Mouse (Mus musculus): ENCODE results near the gene Foxk2. TPM values are rescaled to one million over a fixed set of nuclear protein-coding genes. Genes with fewer than 3 reads are reported as not detected.

The Foxk2 gene
- polyA plus RNA-seq, 1 experiment from 2014 or later: 12.5 TPM

DNA sequence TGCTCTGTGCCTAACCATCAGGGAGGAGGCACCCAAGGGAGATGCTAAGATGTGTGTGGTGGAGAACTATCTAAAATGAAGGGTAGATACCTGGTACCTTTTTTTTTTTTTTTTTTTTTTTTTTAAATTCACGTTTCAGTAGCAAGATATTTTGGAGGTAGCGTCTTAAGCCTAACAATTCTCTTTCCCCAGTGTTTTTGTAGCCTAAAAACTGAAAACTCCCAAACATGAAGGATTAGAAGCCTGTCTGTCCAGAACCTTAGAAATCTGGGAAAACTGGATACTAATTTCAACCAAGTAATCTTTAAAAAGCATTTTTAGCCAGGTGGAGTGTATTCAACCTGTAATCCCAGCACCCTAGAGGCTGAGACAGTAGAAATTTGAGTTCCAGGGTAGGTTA is 1.3 kb downstream of the Foxk2 start:
- ATAC-seq: no peak
- H3K27me3 ChIP-seq (replicated peaks; ENCODE audit: control insufficient read depth, insufficient read depth, low read length): no peaks in the 10 kb centered on the region
- no peaks in the 10 kb centered on the region for H3K9me3 ChIP-seq (ENCODE audit: control insufficient read depth, low read length)
- H3K36me3 ChIP-seq (ENCODE audit: control insufficient read depth, insufficient read depth, low read length): 0 out of 2 replicates have a peak, but pooled peaks cover 3% of the 10 kb centered on the region
- H3K27ac ChIP-seq (ENCODE audit: low read depth, low read length): no peak overlapping the region
- H3K4me2 ChIP-seq (ENCODE audit: low read length): peak overlapping the region; percentile 91
- H3K4me1 ChIP-seq (ENCODE audit: control insufficient read depth, insufficient read depth, low read depth, low read length): peaks cover 18% of the 10 kb centered on the region
- peak overlapping the region; percentile 89 for H3K4me3 ChIP-seq (ENCODE audit: low read length)
- WGBS: 62% methylated on average over 2 of the region's 2 CpGs
- H3K9ac ChIP-seq (ENCODE audit: low read depth, low read length): peak overlapping the region; percentile 98

DNA sequence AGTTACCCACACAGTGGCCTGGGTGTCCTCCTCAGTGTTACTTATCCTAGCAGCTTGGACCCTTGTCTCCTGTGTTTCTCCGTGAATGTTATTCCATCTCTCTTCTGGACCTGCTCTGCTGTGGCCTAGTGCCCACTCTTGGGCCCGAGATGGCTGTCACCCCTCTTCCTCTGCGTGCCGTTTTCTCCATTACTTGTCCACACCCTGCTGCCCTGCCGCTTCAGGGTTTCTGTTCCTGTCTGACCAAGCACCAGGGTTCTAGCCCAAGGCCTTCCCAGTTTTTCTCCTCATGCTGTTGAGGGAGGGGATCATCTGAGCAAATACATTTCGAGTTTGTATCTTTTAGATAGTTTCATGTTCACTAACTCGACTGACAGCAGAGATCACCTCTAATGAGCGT is 17.7 kb downstream of the Foxk2 start:
- no peaks in the 10 kb centered on the region for H3K27me3 ChIP-seq (replicated peaks; ENCODE audit: control insufficient read depth, insufficient read depth, low read length)
- H3K9ac ChIP-seq (ENCODE audit: low read depth, low read length): no peak overlapping the region
- H3K4me1 ChIP-seq (ENCODE audit: control insufficient read depth, insufficient read depth, low read depth, low read length): no peaks in the 10 kb centered on the region
- H3K4me2 ChIP-seq (ENCODE audit: low read length): no peak overlapping the region
- 93% methylated on average over 8 of the region's 8 CpGs for WGBS
- no peak overlapping the region for H3K4me3 ChIP-seq (ENCODE audit: low read length)
- no peak overlapping the region for H3K27ac ChIP-seq (ENCODE audit: low read depth, low read length)
- ATAC-seq: no peak
- no peaks in the 10 kb centered on the region for H3K36me3 ChIP-seq (ENCODE audit: control insufficient read depth, insufficient read depth, low read length)
- H3K9me3 ChIP-seq (ENCODE audit: control insufficient read depth, low read length): no peaks in the 10 kb centered on the region

DNA sequence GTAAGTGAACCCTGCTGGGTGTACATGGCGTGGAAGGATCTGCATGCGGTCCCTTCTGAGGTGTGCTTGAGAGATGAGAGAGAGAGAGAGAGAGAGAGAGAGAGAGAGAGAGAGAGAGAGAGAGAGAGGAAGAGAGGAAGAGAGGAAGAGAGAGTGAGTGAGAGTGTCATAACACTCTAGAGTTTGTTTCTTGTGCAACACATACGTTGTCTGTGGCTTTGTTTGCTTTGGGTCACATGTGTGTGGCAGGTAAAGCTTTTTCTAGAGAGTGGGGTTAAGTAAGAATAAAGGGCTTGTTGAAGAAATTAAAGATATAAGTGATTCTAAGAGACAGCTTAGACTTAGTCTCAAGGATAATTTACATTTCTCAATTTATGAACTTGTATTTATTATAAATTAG is 18.2 kb downstream of the Foxk2 start:
- no peak for ATAC-seq
- Histone ChIP-seq H3K9me3 (ENCODE audit: control insufficient read depth, low read length) (no peaks in the 10 kb centered on the region), H3K27me3 (replicated peaks; ENCODE audit: control insufficient read depth, insufficient read depth, low read length) (no peaks in the 10 kb centered on the region), H3K36me3 (ENCODE audit: control insufficient read depth, insufficient read depth, low read length) (no peaks in the 10 kb centered on the region), H3K4me2 (ENCODE audit: low read length) (no peak overlapping the region), H3K27ac (ENCODE audit: low read depth, low read length) (no peak overlapping the region), H3K4me1 (ENCODE audit: control insufficient read depth, insufficient read depth, low read depth, low read length) (no peaks in the 10 kb centered on the region), H3K4me3 (ENCODE audit: low read length) (no peak overlapping the region), H3K9ac (ENCODE audit: low read depth, low read length) (no peak overlapping the region)
- 94% methylated on average over 3 of the region's 3 CpGs for WGBS

DNA sequence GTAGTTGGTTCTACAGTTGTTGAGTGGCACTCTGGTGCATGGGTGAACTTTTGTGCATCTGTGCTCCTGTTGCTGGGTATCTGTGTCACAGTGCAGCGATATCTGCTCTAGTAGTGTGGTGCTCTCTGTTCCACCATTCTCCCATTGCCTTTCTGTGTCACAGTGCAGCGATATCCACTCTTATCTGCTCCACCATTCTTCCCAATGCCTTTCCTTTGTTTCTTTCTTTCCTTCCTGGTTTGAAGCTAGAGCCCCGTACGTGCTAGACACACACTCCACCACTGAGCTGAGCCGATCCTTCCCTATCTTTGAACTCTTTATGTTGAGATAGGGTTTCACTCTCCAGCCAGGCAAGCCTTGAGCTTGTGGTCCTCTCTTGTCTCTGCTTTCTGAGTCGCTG is 23.1 kb downstream of the Foxk2 start:
- Histone ChIP-seq H3K4me1 (ENCODE audit: control insufficient read depth, insufficient read depth, low read depth, low read length) (no peaks in the 10 kb centered on the region), H3K27me3 (replicated peaks; ENCODE audit: control insufficient read depth, insufficient read depth, low read length) (no peaks in the 10 kb centered on the region), H3K27ac (ENCODE audit: low read depth, low read length) (no peak overlapping the region), H3K9ac (ENCODE audit: low read depth, low read length) (no peak overlapping the region), H3K9me3 (ENCODE audit: control insufficient read depth, low read length) (no peaks in the 10 kb centered on the region), H3K4me2 (ENCODE audit: low read length) (no peak overlapping the region), H3K36me3 (ENCODE audit: control insufficient read depth, insufficient read depth, low read length) (peaks cover 18% of the 10 kb centered on the region), H3K4me3 (ENCODE audit: low read length) (no peak overlapping the region)
- WGBS: 86% methylated on average over 6 of the region's 6 CpGs
- ATAC-seq: no peak

DNA sequence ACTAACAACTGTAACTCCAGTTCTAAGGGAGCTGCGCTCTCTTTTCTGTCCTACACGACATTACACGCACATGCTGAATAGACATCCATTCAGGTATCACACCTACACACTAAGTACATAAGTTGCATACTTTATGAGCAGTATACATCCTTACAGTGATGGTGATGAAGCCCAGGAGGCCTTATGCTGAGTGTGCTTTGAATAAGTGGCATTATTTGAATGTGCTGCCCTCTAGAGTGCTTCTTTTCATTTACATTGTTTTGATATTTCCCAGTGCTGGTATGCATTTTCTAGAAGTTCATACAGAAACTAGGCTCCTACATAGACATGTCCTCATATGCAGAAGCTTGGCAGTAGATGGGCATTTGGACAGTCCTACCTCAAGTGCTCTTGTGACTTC is 30.1 kb downstream of the Foxk2 start:
- peaks cover 29% of the 10 kb centered on the region for H3K36me3 ChIP-seq (ENCODE audit: control insufficient read depth, insufficient read depth, low read length)
- WGBS: 96% methylated on average over 3 of the region's 3 CpGs

DNA sequence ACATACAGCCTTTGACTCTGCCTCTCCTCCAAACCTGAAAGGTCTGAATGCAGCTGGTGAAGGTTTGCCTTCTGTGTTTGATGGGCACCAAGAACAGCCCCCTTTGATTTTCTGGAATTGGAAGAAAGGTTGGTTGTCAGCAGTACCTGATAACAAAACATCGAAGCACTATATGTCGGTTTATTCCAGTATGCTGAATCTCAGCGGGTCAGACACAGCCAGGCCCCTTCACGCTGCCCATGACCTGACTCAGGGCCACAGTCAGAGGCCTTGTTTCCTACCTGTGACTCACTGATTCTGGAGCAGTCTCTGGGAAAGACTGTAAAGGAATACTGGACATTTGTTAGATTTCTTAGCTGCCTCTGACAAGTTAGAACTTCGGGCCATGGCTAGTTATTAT is 35.0 kb downstream of the Foxk2 start:
- Histone ChIP-seq H3K27me3 (replicated peaks; ENCODE audit: control insufficient read depth, insufficient read depth, low read length) (no peaks in the 10 kb centered on the region), H3K4me2 (ENCODE audit: low read length) (no peak overlapping the region), H3K4me1 (ENCODE audit: control insufficient read depth, insufficient read depth, low read depth, low read length) (no peaks in the 10 kb centered on the region), H3K36me3 (ENCODE audit: control insufficient read depth, insufficient read depth, low read length) (peaks cover 28% of the 10 kb centered on the region), H3K9me3 (ENCODE audit: control insufficient read depth, low read length) (no peaks in the 10 kb centered on the region), H3K4me3 (ENCODE audit: low read length) (no peak overlapping the region), H3K9ac (ENCODE audit: low read depth, low read length) (no peak overlapping the region), H3K27ac (ENCODE audit: low read depth, low read length) (no peak overlapping the region)
- 96% methylated on average over 5 of the region's 5 CpGs for WGBS
- no peak for ATAC-seq

More for the DNA sequence above, 30.1 kb downstream of the Foxk2 start:
- Histone ChIP-seq H3K4me2 (ENCODE audit: low read length) (no peak overlapping the region), H3K9me3 (ENCODE audit: control insufficient read depth, low read length) (no peaks in the 10 kb centered on the region), H3K9ac (ENCODE audit: low read depth, low read length) (no peak overlapping the region), H3K27me3 (replicated peaks; ENCODE audit: control insufficient read depth, insufficient read depth, low read length) (no peaks in the 10 kb centered on the region), H3K27ac (ENCODE audit: low read depth, low read length) (no peak overlapping the region), H3K4me1 (ENCODE audit: control insufficient read depth, insufficient read depth, low read depth, low read length) (no peaks in the 10 kb centered on the region), H3K4me3 (ENCODE audit: low read length) (no peak overlapping the region)
- no peak for ATAC-seq

DNA sequence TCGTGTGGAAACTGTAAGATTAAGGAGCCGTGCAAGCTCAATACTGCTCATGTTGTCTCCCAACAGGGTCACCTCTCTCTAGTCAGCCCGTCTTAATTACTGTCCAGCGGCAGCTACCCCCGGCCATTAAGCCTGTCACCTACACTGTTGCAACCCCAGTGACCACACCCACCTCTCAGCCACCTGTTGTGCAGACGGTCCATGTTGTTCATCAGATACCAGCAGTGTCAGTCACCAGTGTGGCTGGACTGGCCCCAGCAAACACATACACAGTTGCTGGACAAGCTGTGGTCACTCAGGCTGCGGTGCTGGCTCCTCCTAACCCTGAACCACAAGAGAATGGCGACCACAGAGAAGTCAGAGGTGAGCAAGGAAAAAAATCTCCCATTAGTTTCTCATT is 38.7 kb downstream of the Foxk2 start:
- Histone ChIP-seq H3K27ac (ENCODE audit: low read depth, low read length) (no peak overlapping the region), H3K27me3 (replicated peaks; ENCODE audit: control insufficient read depth, insufficient read depth, low read length) (no peaks in the 10 kb centered on the region), H3K4me2 (ENCODE audit: low read length) (no peak overlapping the region), H3K36me3 (ENCODE audit: control insufficient read depth, insufficient read depth, low read length) (peaks cover 41% of the 10 kb centered on the region), H3K9ac (ENCODE audit: low read depth, low read length) (no peak overlapping the region), H3K4me1 (ENCODE audit: control insufficient read depth, insufficient read depth, low read depth, low read length) (no peaks in the 10 kb centered on the region), H3K9me3 (ENCODE audit: control insufficient read depth, low read length) (no peaks in the 10 kb centered on the region), H3K4me3 (ENCODE audit: low read length) (no peak overlapping the region)
- 99% methylated on average over 8 of the region's 8 CpGs for WGBS
- ATAC-seq: no peak

DNA sequence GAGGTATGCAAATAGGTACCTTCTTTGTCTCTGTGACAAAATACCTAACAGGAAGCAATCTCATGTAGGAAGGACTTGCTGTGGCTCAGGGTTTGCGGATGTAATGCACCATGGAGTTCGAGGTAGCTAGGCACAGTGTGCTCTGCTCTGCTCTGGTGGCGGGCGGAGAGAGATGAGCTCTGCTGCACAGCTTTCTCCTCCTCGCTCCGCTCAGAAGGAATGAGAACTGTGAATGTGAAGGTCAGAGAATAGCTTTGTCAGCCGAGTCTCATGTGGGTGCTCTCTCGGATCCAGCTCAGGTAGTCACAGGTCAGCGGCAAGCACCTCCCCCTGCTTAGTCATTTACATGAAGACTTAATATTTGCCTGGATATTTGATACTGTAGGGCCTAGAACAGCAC is 40.5 kb downstream of the Foxk2 start:
- H3K4me3 ChIP-seq (ENCODE audit: low read length): no peak overlapping the region
- WGBS: 92% methylated on average over 9 of the region's 9 CpGs
- H3K4me1 ChIP-seq (ENCODE audit: control insufficient read depth, insufficient read depth, low read depth, low read length): no peaks in the 10 kb centered on the region
- no peak overlapping the region for H3K27ac ChIP-seq (ENCODE audit: low read depth, low read length)
- H3K4me2 ChIP-seq (ENCODE audit: low read length): no peak overlapping the region
- peaks cover 43% of the 10 kb centered on the region for H3K36me3 ChIP-seq (ENCODE audit: control insufficient read depth, insufficient read depth, low read length)
- H3K27me3 ChIP-seq (replicated peaks; ENCODE audit: control insufficient read depth, insufficient read depth, low read length): no peaks in the 10 kb centered on the region
- no peaks in the 10 kb centered on the region for H3K9me3 ChIP-seq (ENCODE audit: control insufficient read depth, low read length)
- H3K9ac ChIP-seq (ENCODE audit: low read depth, low read length): no peak overlapping the region
- ATAC-seq: no peak

DNA sequence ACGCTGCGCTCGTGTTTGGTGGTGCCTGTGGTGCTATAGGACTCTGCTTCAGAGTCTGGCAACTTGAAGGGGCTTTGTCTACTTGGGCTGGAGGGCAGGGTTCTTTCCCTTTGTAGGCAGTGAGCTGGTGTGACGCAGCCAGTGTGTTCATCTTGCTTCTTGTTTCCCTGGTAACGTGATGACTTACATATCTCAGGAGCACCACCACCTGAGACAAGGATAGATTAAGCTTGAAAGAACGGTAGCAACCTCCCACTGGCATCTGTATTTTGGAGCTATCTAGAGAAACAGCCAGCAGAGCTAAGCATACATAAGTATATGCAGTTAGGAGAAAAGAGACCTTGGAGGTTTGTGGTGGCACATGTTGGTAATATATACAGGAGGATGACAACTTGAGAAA is 45.6 kb downstream of the Foxk2 start:
- 86% methylated on average over 6 of the region's 6 CpGs for WGBS
- no peak overlapping the region; the same call in 1 of the 2 replicates for H3K27ac ChIP-seq (ENCODE audit: low read depth, low read length)
- H3K9me3 ChIP-seq (ENCODE audit: control insufficient read depth, low read length): no peaks in the 10 kb centered on the region
- H3K9ac ChIP-seq (ENCODE audit: low read depth, low read length): no peak overlapping the region
- H3K4me2 ChIP-seq (ENCODE audit: low read length): no peak overlapping the region
- ATAC-seq: no peak
- H3K27me3 ChIP-seq (replicated peaks; ENCODE audit: control insufficient read depth, insufficient read depth, low read length): no peaks in the 10 kb centered on the region
- H3K4me3 ChIP-seq (ENCODE audit: low read length): no peak overlapping the region
- H3K36me3 ChIP-seq (ENCODE audit: control insufficient read depth, insufficient read depth, low read length): peaks cover 41% of the 10 kb centered on the region
- no peaks in the 10 kb centered on the region for H3K4me1 ChIP-seq (ENCODE audit: control insufficient read depth, insufficient read depth, low read depth, low read length)

DNA sequence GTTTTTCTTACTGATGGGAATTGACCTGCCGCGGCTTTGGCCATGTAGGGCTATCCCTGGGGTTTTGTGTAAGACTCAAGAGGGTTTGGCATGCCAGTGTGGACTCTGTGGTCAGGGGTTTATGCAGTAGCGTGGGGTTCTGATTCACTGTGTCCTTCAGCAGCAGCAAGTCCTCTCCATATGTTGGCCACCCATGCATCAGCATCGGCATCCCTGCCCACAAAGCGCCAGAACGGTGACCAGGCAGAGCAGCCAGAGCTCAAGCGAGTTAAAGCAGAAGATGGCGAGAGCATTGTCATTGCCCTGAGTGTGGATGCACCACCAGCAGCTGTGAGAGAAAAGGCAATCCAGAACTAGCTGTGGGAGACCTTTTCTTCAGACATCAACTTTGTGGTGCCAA is 46.8 kb downstream of the Foxk2 start:
- no peaks in the 10 kb centered on the region for H3K27me3 ChIP-seq (replicated peaks; ENCODE audit: control insufficient read depth, insufficient read depth, low read length)
- no peaks in the 10 kb centered on the region for H3K9me3 ChIP-seq (ENCODE audit: control insufficient read depth, low read length)
- H3K36me3 ChIP-seq (ENCODE audit: control insufficient read depth, insufficient read depth, low read length): peaks cover 39% of the 10 kb centered on the region
- H3K4me2 ChIP-seq (ENCODE audit: low read length): no peak overlapping the region
- H3K4me1 ChIP-seq (ENCODE audit: control insufficient read depth, insufficient read depth, low read depth, low read length): no peaks in the 10 kb centered on the region
- no peak overlapping the region for H3K4me3 ChIP-seq (ENCODE audit: low read length)
- H3K9ac ChIP-seq (ENCODE audit: low read depth, low read length): no peak overlapping the region
- ATAC-seq: no peak
- WGBS: 94% methylated on average over 8 of the region's 8 CpGs
- H3K27ac ChIP-seq (ENCODE audit: low read depth, low read length): no peak overlapping the region

Data from hindbrain, embryonic 16.5 days (tissue).